Mouse (Mus musculus) cortical plate, adult 2 months (tissue): Measurements from ENCODE around the gene Atraid. TPM values are rescaled to one million over a fixed set of nuclear protein-coding genes. Genes with fewer than 3 reads are reported as not detected.
"Not testable (repeated sequence)": the region's sequence is repeated elsewhere in the genome, so short reads cannot be mapped to it uniquely, and the experiment has no call there.

Experiments used
- H3K27ac ChIP-seq: fragments of 200-500 bp; 2 replicates; pipeline ENCODE4 v1.5.1; 2012; ENCODE audit warnings: low read length, control low read depth, inconsistent platforms; ENCODE audit not compliant: insufficient read depth
- H3K4me1 ChIP-seq: fragments of 200-500 bp; 2 replicates; pipeline ENCODE4 v1.6.1; 2011; ENCODE audit warnings: low read length; ENCODE audit not compliant: control insufficient read depth, insufficient read depth
- H3K4me3 ChIP-seq: fragments of 200-500 bp; 2 replicates; pipeline ENCODE4 v1.5.1; 2011; ENCODE audit warnings: mild to moderate bottlenecking, low read length, control low read depth; ENCODE audit not compliant: insufficient read depth
- CTCF ChIP-seq: fragments of 200-500 bp; IDR thresholded peaks from 2 replicates; pipeline ENCODE4 v1.5.1; 2011; ENCODE audit warnings: mild to moderate bottlenecking, control low read depth, low read length; ENCODE audit not compliant: insufficient read depth; ENCODE audit errors: extremely low read depth
- POLR2A ChIP-seq: fragments of 200-500 bp; IDR thresholded peaks from 2 replicates; pipeline ENCODE4 v1.6.1; 2011; ENCODE audit warnings: mild to moderate bottlenecking, low read length, control low read depth; ENCODE audit not compliant: insufficient read depth; ENCODE audit errors: extremely low read depth
- polyA plus RNA-seq: library from polyadenylated mRNA; depleted of rRNA; stranded (reverse); fragments of >200 nt; gene quantifications from 2 replicates; pipeline ENCODE4 v1.2.3, GENCODE M21; 2012; rRNA removed

Atraid gene
- polyA plus RNA-seq: 186 and 189 TPM in 2 replicates

DNA sequence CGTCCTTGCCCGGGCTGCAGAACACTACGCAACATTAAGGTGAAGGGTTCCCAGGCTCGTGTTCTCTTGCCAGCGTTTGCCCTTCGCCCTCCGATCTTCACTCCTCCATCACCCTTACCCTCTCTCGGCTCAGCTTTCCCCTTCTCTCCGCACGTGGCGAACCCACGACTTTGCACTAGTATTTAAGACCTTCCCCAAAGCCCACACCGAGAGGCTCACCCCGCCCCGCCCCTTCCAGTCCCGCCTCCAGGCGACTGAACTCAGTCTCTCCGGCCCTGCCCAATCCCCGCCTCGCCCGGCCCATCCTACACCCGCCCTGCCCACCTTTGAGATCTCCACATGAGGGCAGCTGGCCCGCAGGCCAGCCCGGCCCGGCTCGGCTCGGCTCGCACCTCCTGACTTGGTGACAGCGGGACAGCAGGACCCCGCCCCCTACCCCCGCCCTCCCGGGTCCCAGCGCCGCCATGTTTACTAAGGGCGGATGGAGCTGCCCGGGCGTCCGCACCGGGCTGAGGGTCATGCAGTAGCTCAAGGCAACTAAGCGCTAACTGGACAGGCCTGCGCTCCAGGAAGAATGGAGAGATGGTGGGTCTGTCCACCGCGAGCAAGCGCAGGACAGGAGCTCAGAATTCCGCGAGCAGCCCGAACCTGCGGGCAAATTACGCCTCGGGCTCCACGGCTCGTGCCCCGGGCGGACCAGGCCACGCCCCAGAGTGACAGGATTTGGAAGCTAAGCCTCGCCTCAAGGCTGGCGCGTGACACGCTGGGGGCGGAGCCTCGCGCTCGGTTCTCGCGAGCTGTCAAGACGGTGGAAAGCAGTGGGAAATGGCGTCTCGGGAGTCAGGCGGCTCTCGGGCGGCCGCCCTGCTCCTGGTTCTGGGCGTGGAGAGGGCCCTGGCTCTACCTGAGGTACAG, at the start of gene Atraid:
TSS of gene Atraid (plus strand) at position 465 of the 915 bp plus-strand sequence.
- peaks cover 2% of the 10 kb centered on the region; the same call in 1 of the 2 replicates for H3K4me1 ChIP-seq
- TF ChIP-seq CTCF: no peak
- peak; percentile 96 for TF ChIP-seq POLR2A
- peak within 1 kb of the TSS; percentile 88 for H3K27ac ChIP-seq
- peak within 1 kb of the TSS; percentile 60 for H3K4me3 ChIP-seq

- no peak for TF ChIP-seq POLR2A
- TF ChIP-seq CTCF: no peak
- Histone ChIP-seq H3K4me3 (no peak overlapping the region), H3K27ac (no peak overlapping the region), H3K4me1 (peaks cover 5% of the 10 kb centered on the region)
These were observed 48.8 kb upstream of the Atraid start for GRCm38 (mm10) chr5:30999324-30999723.

- Histone ChIP-seq H3K4me3 (no peak overlapping the region), H3K27ac (no peak overlapping the region), H3K4me1 (peaks cover 2% of the 10 kb centered on the region; the same call in 1 of the 2 replicates)
- TF ChIP-seq POLR2A: no peak
- TF ChIP-seq CTCF: no peak
These were observed 48.0 kb upstream of the Atraid start for GRCm38 (mm10) chr5:31000122-31000521.

- Histone ChIP-seq H3K4me3 (no peak overlapping the region), H3K4me1 (no peaks in the 10 kb centered on the region), H3K27ac (no peak overlapping the region)
- TF ChIP-seq CTCF (no peak), POLR2A (no peak)
These were observed 47.1 kb upstream of the Atraid start for GRCm38 (mm10) chr5:31000993-31001392.

GRCm38 (mm10) chr5:31001560-31001959, 46.6 kb upstream of the Atraid start:
- H3K4me3 ChIP-seq: no peak overlapping the region
- H3K27ac ChIP-seq: no peak overlapping the region
- TF ChIP-seq POLR2A (no peak), CTCF (0 out of 2 replicates have a peak, but pooled peaks have one; percentile 5)
- H3K4me1 ChIP-seq: no peaks in the 10 kb centered on the region

DNA sequence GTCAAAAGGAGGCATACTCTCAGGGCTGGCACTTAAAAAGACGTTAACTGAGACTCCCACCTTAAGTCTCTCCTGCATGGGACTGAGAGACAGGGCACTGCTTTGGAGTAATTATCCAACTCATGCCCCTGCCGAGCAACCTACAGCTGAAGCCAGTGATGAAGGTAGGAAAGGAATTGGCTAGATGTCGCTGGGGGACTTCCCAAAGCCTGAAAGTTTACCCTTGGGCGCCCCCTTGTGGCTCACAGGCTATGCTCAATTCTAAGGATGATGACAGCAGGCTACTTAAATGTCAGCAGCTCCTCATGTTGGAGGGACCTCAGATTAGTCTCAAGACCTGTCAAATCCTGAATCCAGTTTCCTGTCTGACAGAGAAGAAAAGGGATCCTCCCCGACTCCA, 43.9 kb upstream of the Atraid start:
- peak; percentile 80 for TF ChIP-seq CTCF
- no peak for TF ChIP-seq POLR2A

GRCm38 (mm10) chr5:31012737-31013136, 35.4 kb upstream of the Atraid start:
- Histone ChIP-seq H3K4me1 (no peaks in the 10 kb centered on the region), H3K4me3 (no peak overlapping the region), H3K27ac (no peak overlapping the region)
- TF ChIP-seq POLR2A: no peak
- no peak for TF ChIP-seq CTCF

More for the DNA sequence above, 43.9 kb upstream of the Atraid start:
- Histone ChIP-seq H3K4me3 (no peak overlapping the region), H3K27ac (no peak overlapping the region), H3K4me1 (no peaks in the 10 kb centered on the region)

GRCm38 (mm10) chr5:31015913-31016312, 32.2 kb upstream of the Atraid start:
- TF ChIP-seq POLR2A: no peak
- no peak for TF ChIP-seq CTCF
- no peak overlapping the region for H3K4me3 ChIP-seq
- no peak overlapping the region for H3K27ac ChIP-seq

DNA sequence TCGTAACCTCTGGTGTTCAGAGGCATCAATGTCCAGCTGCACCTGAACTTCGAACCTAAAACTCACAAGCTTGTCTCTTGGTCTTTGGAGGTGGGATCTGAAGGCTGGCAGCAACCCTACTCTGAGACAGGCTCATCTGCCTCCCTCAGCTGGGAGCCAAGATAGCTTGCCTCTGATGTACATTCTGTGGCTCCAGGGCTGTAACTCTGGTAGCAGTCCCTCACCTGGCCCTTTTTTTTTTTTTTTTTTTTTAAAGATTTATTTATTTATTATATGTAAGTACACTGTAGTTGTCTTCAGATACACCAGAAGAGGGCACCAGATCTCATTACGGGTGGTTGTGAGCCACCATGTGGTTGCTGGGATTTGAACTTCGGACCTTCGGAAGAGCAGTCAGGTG, 26.3 kb upstream of the Atraid start:
- H3K27ac ChIP-seq, H3K4me1 ChIP-seq, H3K4me3 ChIP-seq: not testable (repeated sequence)

More at GRCm38 (mm10) chr5:31015913-31016312, 32.2 kb upstream of the Atraid start:
- H3K4me1 ChIP-seq: no peaks in the 10 kb centered on the region

GRCm38 (mm10) chr5:31022690-31023089, 25.4 kb upstream of the Atraid start:
- Histone ChIP-seq H3K27ac (no peak overlapping the region), H3K4me3 (no peak overlapping the region), H3K4me1 (no peaks in the 10 kb centered on the region)
- TF ChIP-seq CTCF (no peak), POLR2A (no peak)
